In the genomic region with DNA sequence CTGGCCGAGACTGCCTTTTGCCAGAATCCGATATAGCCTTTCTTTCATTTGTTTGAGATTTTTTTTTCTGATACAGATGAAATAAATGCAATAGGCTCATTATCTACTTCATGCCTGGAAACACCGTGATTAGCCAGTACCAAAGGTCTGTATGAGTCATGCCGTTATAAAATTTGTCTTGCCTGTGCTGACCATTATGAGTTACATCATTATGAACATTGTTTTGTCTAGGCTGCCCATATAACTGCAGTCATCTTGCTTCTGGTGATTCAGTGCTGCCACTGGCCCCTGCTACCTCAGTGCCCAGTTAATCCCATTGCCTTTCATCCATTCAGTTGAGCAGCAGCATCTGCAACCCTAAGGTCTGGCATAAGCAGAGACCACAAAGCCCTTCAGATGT, we compare ENCODE assay signal across 22 mouse cellular contexts. TPM values are rescaled to one million over a fixed set of nuclear protein-coding genes. Genes with fewer than 3 reads are reported as not detected.
DNase-seq lines count a peak whose midpoint lies in the region; ATAC-seq and TF ChIP-seq lines count a peak whose summit lies in the region.
"Had no signal": no experiment of that assay in that cellular context is flagged by ENCODE, and none has a peak within 500 bp of the region (broad histone marks: within the 10 kb centered on the region; RNA-seq: fewer than 3 reads in every experiment).

No protein-coding gene starts in this region.

- H3K79me2 ChIP-seq in C2C12 (ENCODE audit: control insufficient read depth, insufficient read depth) (no peaks in the 10 kb centered on the region), myocyte (ENCODE audit: control insufficient read depth, insufficient read depth) (no peaks in the 10 kb centered on the region)

- CTCF ChIA-PET in Patski (lab: Charles Lee), result interaction anchor here (1.1 kb wide), 1 partner anchor 15 kb away, joined by 3 read pairs; no protein-coding TSS in a partner anchor

- in situ Hi-C loops in Patski (cut with MboI; ENCODE audit: low pct_unique_long_range_greater_than_20kb), result no loop called here

- H3K4me3 ChIP-seq in C2C12 (ENCODE audit: insufficient read depth, poor library complexity, severe bottlenecking), result no peak overlapping the region
- H3K4me3 ChIP-seq in myocyte, result no peak overlapping the region
- no peak overlapping the region for H3K4me3 ChIP-seq in lung, adult 2 months (replicated peaks; ENCODE audit: extremely low read depth, low read depth, low read length)
- H3K4me3 ChIP-seq: embryonic facial prominence, embryonic 12.5 days; forebrain, embryonic 12.5 days; heart, adult 2 months; heart, embryonic 15.5 days; hindbrain, embryonic 10.5 days had no signal

- H3K27me3 ChIP-seq in C2C12 (ENCODE audit: control insufficient read depth, insufficient read depth, insufficient read length) (no peaks in the 10 kb centered on the region), Patski (no peaks in the 10 kb centered on the region), myocyte (ENCODE audit: control insufficient read depth, insufficient read depth, insufficient read length) (no peaks in the 10 kb centered on the region)
- H3K27me3 ChIP-seq: forebrain, embryonic 12.5 days; heart, embryonic 15.5 days had no signal

- H3K4me2 ChIP-seq in myocyte (ENCODE audit: low read depth), result peak overlapping the region; percentile 18
- H3K4me2 ChIP-seq: embryonic facial prominence, embryonic 12.5 days; forebrain, embryonic 12.5 days; heart, embryonic 11.5 days; heart, embryonic 15.5 days; hindbrain, embryonic 14.5 days had no signal

- ATAC-seq in Patski, result peak; percentile 79
- ATAC-seq: forebrain, embryonic 16.5 days had no signal

- no peak for TF ChIP-seq POLR2A in myocyte (IDR thresholded peaks at IDR 0.05; ENCODE audit: insufficient read length, low read depth)
- no peak for TF ChIP-seq POLR2A in lung, adult 2 months (IDR thresholded peaks at IDR 0.05; ENCODE audit: borderline replicate concordance, extremely low read depth, low read depth, low read length)

- H3ac ChIP-seq in C2C12 (ENCODE audit: control insufficient read depth, insufficient read length, low read depth) (no peak overlapping the region), myocyte (ENCODE audit: control insufficient read depth, insufficient read length) (no peak overlapping the region)

- H3K4me1 ChIP-seq in lung, adult 2 months (ENCODE audit: control insufficient read depth, insufficient read depth, low read length), result no peaks in the 10 kb centered on the region
- H3K4me1 ChIP-seq: embryonic facial prominence, embryonic 12.5 days had no signal

- peak; percentile 48 for DNase-seq in Patski (ENCODE audit: low read depth, low spot score)
- DNase-seq in kidney, postnatal 25 days, result no peak
- DNase-seq in layer of hippocampus, adult 9-10 months (ENCODE audit: low spot score), result no peak
- no peak for DNase-seq in lung, adult 2 months
- no peak for DNase-seq in spleen, postnatal 14 days (ENCODE audit: low spot score in 2 of 2)
- DNase-seq: adrenal gland, postnatal 10 days; B cell, adult 2 months; cerebellum, adult 11-12 months; cerebellum, adult 9-10 months; cerebellum, postnatal 25 days; gastrocnemius, postnatal 14 days; heart, adult 2 months; heart, postnatal 14 days had no signal

- POLR2A ChIA-PET in Patski (lab: Charles Lee), result no interaction called here

- H3K36me3 ChIP-seq in C2C12 (ENCODE audit: control insufficient read depth, insufficient read depth) (no peaks in the 10 kb centered on the region), myocyte (ENCODE audit: control insufficient read depth, insufficient read depth) (no peaks in the 10 kb centered on the region)
- H3K36me3 ChIP-seq: embryonic facial prominence, embryonic 12.5 days; forebrain, embryonic 12.5 days; heart, embryonic 15.5 days; hindbrain, embryonic 10.5 days had no signal

- H3K79me3 ChIP-seq in C2C12 (ENCODE audit: low read depth), result no peaks in the 10 kb centered on the region

- TF ChIP-seq CTCF in C2C12 (IDR thresholded peaks at IDR 0.05; ENCODE audit: control insufficient read depth, insufficient read depth, insufficient read length) (no peak), Patski (IDR thresholded peaks at IDR 0.05) (no peak)
- TF ChIP-seq CTCF in lung, adult 2 months (IDR thresholded peaks at IDR 0.05; ENCODE audit: insufficient read depth, low read length), result no peak

- 67% methylated on average over 4 of the region's 4 CpGs for WGBS in lung, adult 2 months

TF ChIP-seq in C2C12, 6 proteins besides CTCF, POLR2A, EP300 and RAD21:
- TF ChIP-seq FOSL1 (IDR thresholded peaks at IDR 0.05; ENCODE audit: insufficient read depth, low read length, poor library complexity, severe bottlenecking), result peak; percentile 15
- no peak for TF ChIP-seq USF1 (IDR thresholded peaks at IDR 0.05; ENCODE audit: low read depth)

TF ChIP-seq in myocyte, 11 proteins besides CTCF, POLR2A, EP300 and RAD21:
- TF ChIP-seq TCF12 (IDR thresholded peaks at IDR 0.05; ENCODE audit: insufficient read depth, poor library complexity, severe bottlenecking) (no peak), USF1 (IDR thresholded peaks at IDR 0.05; ENCODE audit: low read depth) (no peak), POLR2AphosphoS2 (IDR thresholded peaks at IDR 0.05; ENCODE audit: insufficient read length, low read depth) (no peak), TCF3 (IDR thresholded peaks at IDR 0.05; ENCODE audit: insufficient read length, low read depth) (no peak), SRF (IDR thresholded peaks at IDR 0.05; ENCODE audit: control insufficient read depth, insufficient read length, low read depth) (no peak), MYOD1 (IDR thresholded peaks at IDR 0.05; ENCODE audit: control insufficient read depth in 1 of 3, insufficient read length in 2 of 3, low read depth in 2 of 3) (no peak), E2F4 (IDR thresholded peaks at IDR 0.05; ENCODE audit: insufficient read depth) (no peak), MYOG (IDR thresholded peaks at IDR 0.05; ENCODE audit: control insufficient read depth in 1 of 3, insufficient read depth in 1 of 3, insufficient read length in 2 of 3, low read depth in 2 of 3) (no peak), MAX (IDR thresholded peaks at IDR 0.05; ENCODE audit: low read depth) (no peak), CEBPB (IDR thresholded peaks at IDR 0.05; ENCODE audit: insufficient read depth, poor library complexity, severe bottlenecking) (no peak), REST (IDR thresholded peaks at IDR 0.05; ENCODE audit: insufficient read depth, insufficient read length) (no peak)

RNA-seq across cellular contexts. Expression of a gene that starts 1.7 kb away (rescaled TPM):
- 0.01 TPM for polyA plus RNA-seq in C2C12 (2012; fragmentation: generic; extraction: Trizol)
- polyA plus RNA-seq in Patski (2021), result 0.36 TPM
- 0.01 TPM for polyA plus RNA-seq in myocyte (2012; fragmentation: generic; extraction: Trizol)
- polyA plus RNA-seq in lung, adult 2 months (2012; rRNA removed), result 1.3 and 3.1 TPM in 2 replicates

RNA-seq across cellular contexts. Expression of a gene that starts 47.1 kb away (rescaled TPM):
- polyA plus RNA-seq in C2C12 (2012; fragmentation: generic; extraction: Trizol) (15.0 TPM), Patski (2021) (32.8 TPM), myocyte (2012; fragmentation: generic; extraction: Trizol) (11.1 TPM)
- polyA plus RNA-seq in lung, adult 2 months (2012; rRNA removed), result 20.4 and 33.5 TPM in 2 replicates
